Mouse (Mus musculus): Measurements from ENCODE around the gene Shroom3. TPM values are rescaled to one million over a fixed set of nuclear protein-coding genes. Genes with fewer than 3 reads are reported as not detected.

Shroom3 gene
- polyA plus RNA-seq, 1 experiment from 2014 or later = 8.1 TPM

DNA sequence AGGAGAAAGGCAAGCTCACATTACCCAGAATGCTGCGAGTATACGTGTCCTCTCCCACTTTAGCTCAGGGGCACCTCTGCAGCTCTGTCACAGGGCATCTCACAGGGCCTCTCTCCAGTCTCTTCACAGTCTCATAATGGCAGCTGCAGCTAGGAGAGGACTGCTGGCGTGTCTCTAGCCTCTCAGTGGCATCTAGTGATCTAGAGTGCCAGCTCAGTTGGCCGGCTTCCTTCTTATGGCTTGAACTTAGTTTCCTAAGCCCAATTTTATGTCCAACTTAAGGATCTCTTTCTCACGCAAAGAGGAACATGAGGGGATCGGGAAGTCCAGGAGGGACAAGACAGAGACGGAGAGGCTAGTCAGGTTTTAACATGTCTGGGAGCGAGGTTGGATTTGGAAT, 252.6 kb downstream of the Shroom3 start:
- H3K36me3 ChIP-seq = peaks cover 15% of the 10 kb centered on the region
- H3K27me3 ChIP-seq (replicated peaks) = no peaks in the 10 kb centered on the region
- no peak overlapping the region for H3K27ac ChIP-seq
- H3K9me3 ChIP-seq = no peaks in the 10 kb centered on the region; the same call in 1 of the 2 replicates
- no peak for ATAC-seq
- no peak overlapping the region for H3K4me2 ChIP-seq (replicated peaks)
- H3K9ac ChIP-seq = no peak overlapping the region
- 91% methylated on average over 8 of the region's 8 CpGs for WGBS
- H3K4me1 ChIP-seq (replicated peaks) = peaks cover 15% of the 10 kb centered on the region
- no peak overlapping the region for H3K4me3 ChIP-seq (replicated peaks)

- WGBS = 86% methylated on average over 4 of the region's 4 CpGs
- peaks cover 33% of the 10 kb centered on the region for H3K36me3 ChIP-seq
These were observed 254.5 kb downstream of the Shroom3 start for GRCm38 (mm10) chr5:92937701-92938100.

DNA sequence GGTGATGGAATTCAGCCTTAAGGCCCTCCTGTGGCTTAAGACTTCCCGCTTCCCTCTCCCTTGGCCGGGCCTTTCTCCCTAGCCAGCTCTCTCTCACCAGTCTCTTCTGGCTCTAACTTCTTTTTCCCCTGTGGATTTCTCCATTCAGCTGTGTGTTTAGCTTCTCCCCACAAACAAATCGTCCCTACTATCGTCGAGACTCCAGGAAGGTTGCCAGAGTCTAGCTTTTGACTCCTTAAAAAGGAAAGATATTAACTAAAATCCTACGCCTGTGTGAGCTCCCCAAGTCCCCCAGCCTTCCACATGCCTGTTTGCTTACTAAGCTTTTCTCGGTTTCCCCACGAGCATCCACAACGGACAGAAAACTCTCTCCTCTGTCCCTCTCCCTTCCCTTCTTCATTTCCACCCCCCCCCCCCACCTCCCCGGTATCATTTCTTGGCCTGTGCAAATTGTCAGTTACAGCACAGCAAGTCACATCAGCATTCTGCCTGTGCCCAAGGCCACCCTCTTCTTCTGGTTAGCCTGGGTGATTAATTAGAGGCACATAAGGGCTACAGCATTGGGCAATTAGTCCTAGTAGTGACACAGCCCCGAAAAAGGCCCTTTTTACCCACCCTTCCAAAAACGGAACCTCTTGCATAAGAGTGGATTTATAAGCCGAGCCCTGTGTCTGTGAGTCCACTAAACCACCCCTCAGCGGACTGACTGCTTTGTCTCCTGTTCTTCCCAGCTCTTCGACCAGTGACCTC, 256.2 kb downstream of the Shroom3 start:
- Histone ChIP-seq H3K9ac (no peak overlapping the region), H3K27me3 (replicated peaks) (no peaks in the 10 kb centered on the region), H3K4me3 (replicated peaks) (no peak overlapping the region), H3K4me1 (replicated peaks) (no peaks in the 10 kb centered on the region), H3K4me2 (replicated peaks) (no peak overlapping the region), H3K36me3 (peaks cover 35% of the 10 kb centered on the region), H3K27ac (no peak overlapping the region), H3K9me3 (peaks cover 20% of the 10 kb centered on the region)
- no peak for ATAC-seq
- WGBS = 80% methylated on average over 15 of the region's 15 CpGs

More at GRCm38 (mm10) chr5:92937701-92938100, 254.5 kb downstream of the Shroom3 start:
- H3K27me3 ChIP-seq (replicated peaks) = no peaks in the 10 kb centered on the region
- peaks cover 18% of the 10 kb centered on the region for H3K9me3 ChIP-seq
- H3K9ac ChIP-seq = no peak overlapping the region
- H3K4me1 ChIP-seq (replicated peaks) = no peaks in the 10 kb centered on the region
- no peak overlapping the region for H3K4me2 ChIP-seq (replicated peaks)
- no peak overlapping the region for H3K4me3 ChIP-seq (replicated peaks)
- no peak for ATAC-seq
- H3K27ac ChIP-seq = no peak overlapping the region

DNA sequence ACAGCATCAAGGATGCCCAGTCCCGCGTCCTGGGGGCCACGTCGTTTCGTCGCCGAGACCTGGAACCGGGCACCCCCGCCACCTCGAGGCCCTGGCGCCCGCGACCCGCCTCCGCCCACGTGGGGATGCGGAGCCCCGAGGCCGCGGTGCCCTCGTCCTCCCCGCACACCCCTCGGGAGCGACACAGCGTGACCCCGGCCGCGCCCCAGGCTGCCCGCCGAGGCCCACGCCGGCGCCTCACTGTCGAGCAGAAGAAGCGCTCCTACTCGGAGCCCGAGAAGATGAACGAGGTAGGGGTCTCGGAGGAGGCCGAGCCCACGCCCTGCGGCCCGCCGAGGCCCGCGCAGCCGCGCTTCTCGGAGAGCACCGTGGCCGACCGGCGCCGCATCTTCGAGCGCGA, 258.9 kb downstream of the Shroom3 start:
- no peaks in the 10 kb centered on the region for H3K27me3 ChIP-seq (replicated peaks)
- H3K36me3 ChIP-seq = peaks cover 38% of the 10 kb centered on the region
- WGBS = 90% methylated on average over 57 of the region's 57 CpGs
- H3K9ac ChIP-seq = no peak overlapping the region
- no peak overlapping the region for H3K4me2 ChIP-seq (replicated peaks)
- no peaks in the 10 kb centered on the region for H3K4me1 ChIP-seq (replicated peaks)
- ATAC-seq = peak; percentile 52; the same call in 1 of the 2 replicates
- no peak overlapping the region for H3K4me3 ChIP-seq (replicated peaks)
- peaks cover 20% of the 10 kb centered on the region for H3K9me3 ChIP-seq
- no peak overlapping the region for H3K27ac ChIP-seq

DNA sequence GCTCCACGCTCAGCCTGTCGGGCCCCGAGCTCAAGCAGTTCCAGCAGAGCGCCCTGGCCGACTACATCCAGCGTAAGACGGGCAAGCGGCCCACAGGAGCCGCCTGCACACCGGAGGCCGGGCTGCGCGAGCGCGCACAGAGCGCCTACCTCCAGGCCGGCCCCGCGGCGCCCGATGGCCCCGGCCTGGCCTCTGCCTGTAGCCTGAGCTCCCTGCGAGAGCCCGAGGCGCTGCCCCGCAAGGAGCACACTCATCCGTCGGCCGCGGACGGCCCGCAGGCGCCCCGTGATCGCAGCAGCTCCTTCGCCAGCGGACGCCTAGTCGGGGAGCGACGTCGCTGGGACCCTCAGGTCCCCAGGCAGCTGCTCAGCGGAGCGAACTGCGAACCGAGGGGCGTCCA, 259.3 kb downstream of the Shroom3 start:
- Histone ChIP-seq H3K27me3 (replicated peaks) (no peaks in the 10 kb centered on the region), H3K4me3 (replicated peaks) (no peak overlapping the region), H3K4me1 (replicated peaks) (no peaks in the 10 kb centered on the region), H3K9me3 (peaks cover 20% of the 10 kb centered on the region), H3K36me3 (peaks cover 38% of the 10 kb centered on the region), H3K9ac (no peak overlapping the region), H3K4me2 (replicated peaks) (no peak overlapping the region), H3K27ac (no peak overlapping the region)
- WGBS = 89% methylated on average over 46 of the region's 47 CpGs
- ATAC-seq = no peak

DNA sequence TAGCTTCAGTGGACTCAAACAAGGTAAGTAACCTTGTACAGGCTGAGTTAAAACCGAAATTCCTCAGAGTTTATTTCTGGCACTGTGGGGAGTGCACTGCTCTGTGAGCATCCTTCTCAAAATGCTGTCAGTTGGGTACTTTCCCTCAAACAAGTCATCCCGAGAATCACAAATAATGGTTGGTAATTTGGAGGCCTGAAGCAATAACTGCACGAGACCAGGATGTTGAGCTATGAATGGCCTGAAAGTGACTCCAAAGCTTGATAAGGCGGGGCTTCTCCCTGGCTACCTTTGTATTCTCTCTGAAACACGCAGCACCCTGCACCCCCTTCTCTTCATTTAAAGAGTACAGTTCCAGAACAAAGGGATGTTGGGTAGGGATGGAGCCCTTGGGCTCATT, 261.6 kb downstream of the Shroom3 start:
- no peak for ATAC-seq
- WGBS = 79% methylated on average over 5 of the region's 5 CpGs
- Histone ChIP-seq H3K36me3 (peaks cover 39% of the 10 kb centered on the region), H3K9me3 (peaks cover 20% of the 10 kb centered on the region), H3K4me1 (replicated peaks) (no peaks in the 10 kb centered on the region), H3K27me3 (replicated peaks) (no peaks in the 10 kb centered on the region), H3K4me3 (replicated peaks) (no peak overlapping the region), H3K27ac (no peak overlapping the region), H3K9ac (no peak overlapping the region), H3K4me2 (replicated peaks) (no peak overlapping the region)

DNA sequence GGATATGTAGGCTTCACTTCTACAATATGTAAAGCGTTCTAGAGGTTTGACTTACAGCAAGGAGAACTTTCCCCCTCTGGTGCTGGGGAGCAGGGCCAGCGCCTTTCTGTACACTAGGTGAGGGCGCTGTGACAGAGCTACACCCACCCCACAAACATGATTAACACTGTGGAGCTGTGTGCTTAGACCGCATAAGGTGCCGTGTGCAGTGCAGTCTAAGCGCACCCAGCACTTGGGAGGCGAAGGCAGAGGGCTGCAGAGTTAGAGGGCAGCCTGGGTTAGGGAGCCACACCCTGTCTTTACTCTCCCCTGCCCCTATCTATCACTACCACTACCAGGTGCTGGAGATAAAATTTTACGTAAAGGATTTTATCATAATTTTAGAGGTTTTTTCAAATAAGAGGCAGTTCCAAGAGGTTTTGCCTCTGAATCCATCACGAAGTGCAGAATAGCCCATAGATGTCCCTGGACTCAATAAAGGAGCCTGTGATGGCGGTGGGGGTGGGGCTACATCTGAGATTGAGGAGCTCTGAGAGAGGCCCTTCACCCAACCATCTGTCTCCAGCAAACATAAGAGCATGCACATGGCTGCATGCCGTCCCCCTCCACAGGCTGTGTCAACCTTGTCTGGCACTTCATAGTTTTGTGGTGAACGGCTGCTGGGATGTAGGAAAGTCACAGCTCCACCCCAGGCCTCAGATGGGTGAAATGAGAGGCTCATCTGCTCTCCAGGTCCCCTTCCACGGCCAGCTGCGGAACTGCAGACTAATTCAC, 265.9 kb downstream of the Shroom3 start:
- Histone ChIP-seq H3K4me2 (replicated peaks) (no peak overlapping the region), H3K27ac (no peak overlapping the region), H3K4me1 (replicated peaks) (0 out of 2 replicates have a peak, but pooled peaks cover 3% of the 10 kb centered on the region), H3K27me3 (replicated peaks) (no peaks in the 10 kb centered on the region), H3K9ac (no peak overlapping the region), H3K36me3 (peaks cover 35% of the 10 kb centered on the region), H3K4me3 (replicated peaks) (no peak overlapping the region), H3K9me3 (no peaks in the 10 kb centered on the region)
- whole genome bisulfite sequencing = 65% methylated on average over 14 of the region's 14 CpGs
- ATAC-seq = peak; percentile 34; the same call in 1 of the 2 replicates

- Histone ChIP-seq H3K9ac (no peak overlapping the region), H3K4me2 (replicated peaks) (no peak overlapping the region), H3K36me3 (peaks cover 36% of the 10 kb centered on the region), H3K4me3 (replicated peaks) (no peak overlapping the region), H3K4me1 (replicated peaks) (0 out of 2 replicates have a peak, but pooled peaks cover 4% of the 10 kb centered on the region), H3K9me3 (no peaks in the 10 kb centered on the region), H3K27me3 (replicated peaks) (no peaks in the 10 kb centered on the region), H3K27ac (no peak overlapping the region)
- ATAC-seq = no peak
- WGBS = 81% methylated on average over 14 of the region's 14 CpGs
These were observed 267.3 kb downstream of the Shroom3 start for GRCm38 (mm10) chr5:92950583-92950982.

- no peak overlapping the region for H3K9ac ChIP-seq
- H3K36me3 ChIP-seq = peaks cover 38% of the 10 kb centered on the region
- no peak for ATAC-seq
- H3K4me2 ChIP-seq (replicated peaks) = no peak overlapping the region
- WGBS = 90% methylated on average over 14 of the region's 14 CpGs
- H3K9me3 ChIP-seq = no peaks in the 10 kb centered on the region
- H3K4me3 ChIP-seq (replicated peaks) = no peak overlapping the region
- H3K4me1 ChIP-seq (replicated peaks) = 0 out of 2 replicates have a peak, but pooled peaks cover 4% of the 10 kb centered on the region
- H3K27ac ChIP-seq = no peak overlapping the region
- H3K27me3 ChIP-seq (replicated peaks) = no peaks in the 10 kb centered on the region
These were observed 267.8 kb downstream of the Shroom3 start for GRCm38 (mm10) chr5:92951079-92951478.

DNA sequence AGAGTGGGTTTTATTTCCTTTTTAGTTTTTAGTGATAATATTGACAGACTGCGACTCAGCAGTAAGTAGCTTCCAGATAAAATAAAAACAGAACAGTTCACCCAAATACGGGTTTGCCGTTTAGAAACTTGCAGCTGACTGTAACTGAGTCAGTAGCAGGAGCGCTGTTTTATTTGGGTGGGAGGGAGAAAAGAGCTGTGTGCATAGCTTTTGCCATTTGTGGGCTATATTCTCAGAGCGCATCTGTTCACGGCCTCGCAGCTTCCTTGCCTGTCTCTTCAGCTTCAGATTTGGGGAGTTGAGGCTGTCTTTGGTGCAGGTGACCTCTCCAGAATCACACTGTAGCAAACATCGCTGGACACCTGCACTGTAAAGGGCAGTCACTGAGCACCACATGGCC, 270.6 kb downstream of the Shroom3 start:
- WGBS = 90% methylated on average over 8 of the region's 8 CpGs
- Histone ChIP-seq H3K9me3 (no peaks in the 10 kb centered on the region), H3K36me3 (peaks cover 41% of the 10 kb centered on the region), H3K27ac (no peak overlapping the region), H3K4me1 (replicated peaks) (0 out of 2 replicates have a peak, but pooled peaks cover 4% of the 10 kb centered on the region), H3K27me3 (replicated peaks) (no peaks in the 10 kb centered on the region), H3K9ac (no peak overlapping the region), H3K4me2 (replicated peaks) (no peak overlapping the region), H3K4me3 (replicated peaks) (no peak overlapping the region)
- ATAC-seq = no peak

GRCm38 (mm10) chr5:92954323-92954722, 271.1 kb downstream of the Shroom3 start:
- H3K4me3 ChIP-seq (replicated peaks) = no peak overlapping the region
- H3K9me3 ChIP-seq = no peaks in the 10 kb centered on the region
- peaks cover 4% of the 10 kb centered on the region; the same call in 1 of the 2 replicates for H3K4me1 ChIP-seq (replicated peaks)
- no peak overlapping the region for H3K27ac ChIP-seq
- 28% methylated on average over 10 of the region's 10 CpGs for WGBS
- H3K27me3 ChIP-seq (replicated peaks) = no peaks in the 10 kb centered on the region
- no peak overlapping the region for H3K4me2 ChIP-seq (replicated peaks)
- H3K36me3 ChIP-seq = peaks cover 43% of the 10 kb centered on the region
- ATAC-seq = 0 out of 2 replicates have a peak, but pooled peaks have one; percentile 42
- no peak overlapping the region for H3K9ac ChIP-seq

GRCm38 (mm10) chr5:92954827-92955475, 271.7 kb downstream of the Shroom3 start:
- H3K27ac ChIP-seq = no peak overlapping the region
- no peak overlapping the region for H3K9ac ChIP-seq
- no peaks in the 10 kb centered on the region for H3K9me3 ChIP-seq
- no peak overlapping the region for H3K4me2 ChIP-seq (replicated peaks)
- peak; percentile 51 for ATAC-seq
- H3K4me3 ChIP-seq (replicated peaks) = no peak overlapping the region
- peaks cover 43% of the 10 kb centered on the region for H3K36me3 ChIP-seq
- 48% methylated on average over 6 of the region's 6 CpGs for WGBS
- H3K4me1 ChIP-seq (replicated peaks) = peaks cover 4% of the 10 kb centered on the region; the same call in 1 of the 2 replicates
- H3K27me3 ChIP-seq (replicated peaks) = no peaks in the 10 kb centered on the region
